Mouse (Mus musculus) neutrophil, adult 5-6 weeks (primary cell): ENCODE measurements around the gene Cpne2. TPM values are rescaled to one million over a fixed set of nuclear protein-coding genes. Genes with fewer than 3 reads are reported as not detected.

Experiments
- ATAC-seq: fragments of 151-379, 151-347 bp; 2 replicates; pipeline ENCODE4 v1.8.0; 2017; ENCODE audit warnings: mild to moderate bottlenecking, moderate TSS enrichment; ENCODE audit not compliant: insufficient number of reproducible peaks, poor library complexity, low FRiP score, severe bottlenecking; ENCODE audit errors: extremely low read depth
- total RNA-seq: library from RNA; stranded (forward); fragments of 200-1000 nt; gene quantifications from 2 replicates; pipeline ENCODE4 v1.2.3, GENCODE M21; 2017

Cpne2 gene
- total RNA-seq, 1 experiment from 2014 or later = 35.5 TPM

- ATAC-seq = no peak
Observed at GRCm38 (mm10) chr8:94532000-94532399, 790 bp upstream of the Cpne2 start.

DNA sequence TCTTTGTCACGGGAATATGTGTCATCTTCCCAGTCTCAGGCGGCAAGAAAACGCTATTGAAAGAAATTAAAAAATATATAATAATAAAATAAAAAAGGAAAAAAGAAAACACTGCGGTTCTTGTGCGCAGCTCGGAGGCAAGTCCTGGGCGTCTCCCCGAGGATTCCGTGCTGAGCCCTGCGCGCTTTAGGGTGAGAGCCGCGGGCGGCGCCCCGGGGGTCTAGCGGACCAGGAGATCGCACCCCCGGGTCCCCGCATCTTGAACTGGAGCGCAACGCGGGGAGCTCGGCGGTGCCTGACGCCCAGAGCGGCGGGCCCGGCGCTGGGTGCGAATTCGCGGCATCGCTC lies 291 bp upstream of the Cpne2 start:
- ATAC-seq = no peak

- ATAC-seq = no peak
Observed at GRCm38 (mm10) chr8:94534612-94535011, 1.8 kb downstream of the Cpne2 start.

GRCm38 (mm10) chr8:94535631-94536030 lies 2.8 kb downstream of the Cpne2 start:
- ATAC-seq = no peak

GRCm38 (mm10) chr8:94537456-94537855 lies 4.7 kb downstream of the Cpne2 start:
- ATAC-seq = no peak

DNA sequence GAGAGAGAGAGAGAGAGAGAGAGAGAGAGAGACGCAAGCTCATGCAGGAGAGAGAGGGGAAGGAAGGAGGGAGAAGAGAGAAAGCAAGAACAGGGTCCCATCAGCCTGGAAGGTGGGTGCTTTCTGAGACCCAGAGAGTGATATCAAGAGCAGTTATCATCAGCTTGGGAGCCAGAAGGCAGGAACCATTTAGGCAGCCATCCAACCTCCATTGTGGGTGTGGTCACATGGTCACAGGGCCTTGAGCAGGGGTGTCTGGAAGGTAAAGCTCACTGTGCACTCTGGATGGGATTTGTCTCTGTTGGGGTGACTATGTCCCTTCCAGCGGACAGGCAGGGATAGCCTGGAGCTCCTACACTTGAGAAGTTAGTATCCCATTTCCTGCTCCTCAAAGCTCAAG lies 7.2 kb downstream of the Cpne2 start:
- ATAC-seq = no peak

DNA sequence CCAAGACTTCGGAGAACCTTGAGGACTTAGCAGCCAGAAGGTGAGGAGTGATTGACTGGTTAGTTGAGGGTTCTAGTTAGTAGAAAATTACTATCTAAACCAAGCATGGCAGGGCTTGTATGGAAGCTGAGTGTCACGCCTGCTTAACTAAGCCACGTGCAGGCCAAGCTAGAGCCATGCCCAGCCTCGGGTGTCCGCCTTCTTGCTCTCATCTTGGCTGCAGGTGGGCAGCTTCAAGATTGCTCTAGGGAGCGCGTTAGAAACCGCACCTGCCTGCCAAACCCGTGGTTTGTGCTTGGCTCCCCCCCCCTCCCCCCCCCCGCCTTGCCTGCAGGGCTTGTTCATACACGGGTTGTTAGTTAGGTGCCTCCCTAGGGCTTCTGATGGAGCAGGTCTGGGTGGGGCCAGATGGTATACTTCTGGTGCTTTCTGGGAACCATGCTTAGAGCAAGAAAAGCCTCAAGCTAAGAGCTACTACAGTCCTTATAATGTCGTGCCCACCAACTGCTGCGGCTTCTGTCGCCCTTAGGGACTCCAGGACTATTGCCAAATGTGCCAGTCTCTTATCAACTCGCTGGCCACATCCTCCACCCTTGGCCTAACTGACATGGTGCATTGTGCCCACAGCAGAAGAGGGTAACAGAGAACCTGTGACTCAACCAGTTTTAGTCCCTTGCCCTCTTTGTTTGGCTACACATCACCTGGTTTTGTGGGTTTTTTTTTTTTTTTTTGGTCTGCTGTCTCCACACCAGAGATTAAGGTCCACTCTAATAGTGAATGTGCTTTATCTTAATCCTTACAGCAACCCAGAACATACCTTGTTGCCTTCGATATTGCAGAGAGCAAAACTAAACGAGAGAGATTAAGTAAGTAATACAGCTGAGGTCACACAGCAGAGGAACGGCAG lies 8.4 kb downstream of the Cpne2 start:
- no peak for ATAC-seq

DNA sequence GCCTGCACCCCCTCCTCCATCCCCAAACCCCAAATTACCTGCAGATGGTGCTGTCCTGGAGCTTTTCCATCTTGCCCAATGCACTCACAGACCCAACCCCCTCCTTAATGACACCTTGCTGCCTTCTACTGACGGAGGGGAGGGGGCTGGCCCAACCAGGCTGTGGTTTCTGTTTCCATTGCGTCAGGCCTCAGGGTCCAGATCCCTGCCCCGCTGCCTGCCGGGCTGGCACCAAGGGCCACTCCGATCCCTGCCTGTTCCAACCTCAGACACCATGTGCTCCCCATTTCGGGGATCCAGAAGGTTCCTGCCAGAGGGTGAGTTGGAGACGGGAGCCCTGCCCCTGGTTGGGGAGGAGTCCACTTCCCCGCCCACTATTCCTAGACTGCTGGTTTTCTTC lies 11.2 kb downstream of the Cpne2 start:
- 0 out of 2 replicates have a peak, but pooled peaks have one; percentile 20 for ATAC-seq

DNA sequence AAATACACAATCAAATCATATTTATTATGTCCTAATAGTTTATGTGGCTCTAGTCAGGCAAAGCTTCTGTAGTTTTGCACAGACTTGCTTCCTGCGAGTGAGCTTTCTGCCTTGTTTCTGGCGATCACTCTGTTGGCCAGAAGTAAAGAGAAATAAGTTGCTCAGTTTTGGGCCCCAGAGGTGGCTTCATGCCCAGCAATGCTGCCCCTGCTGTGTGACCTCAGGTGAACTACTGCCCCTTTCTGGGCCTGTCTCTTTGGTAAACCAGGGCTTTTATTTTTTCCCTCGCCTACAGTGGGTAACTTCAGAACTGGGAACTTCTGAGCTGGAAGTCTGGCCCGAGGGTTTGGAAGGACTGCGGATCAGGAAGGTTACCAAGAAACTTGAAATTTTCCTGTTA lies 16.3 kb downstream of the Cpne2 start:
- ATAC-seq = no peak

DNA sequence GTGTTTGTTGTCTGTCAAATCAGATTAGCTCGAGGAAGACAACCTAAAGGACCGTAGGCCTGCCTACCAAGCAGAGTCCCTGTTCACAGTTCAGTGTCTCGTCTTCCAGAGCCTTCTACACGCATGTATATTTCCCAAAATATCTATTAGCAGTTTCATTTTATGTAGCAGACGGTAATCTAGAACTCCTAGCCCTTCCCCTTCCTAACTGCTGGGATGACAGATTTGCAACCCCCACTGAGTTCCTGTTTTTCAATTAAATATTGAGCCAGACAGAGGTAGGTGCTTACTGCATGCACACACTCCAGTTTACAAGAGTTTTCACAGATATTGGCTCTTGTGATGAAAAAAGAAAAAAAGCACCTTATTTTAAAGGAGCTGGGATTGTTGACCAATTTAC lies 16.7 kb downstream of the Cpne2 start:
- ATAC-seq = no peak

- ATAC-seq = no peak
Observed at GRCm38 (mm10) chr8:94549998-94550397, 17.2 kb downstream of the Cpne2 start.

DNA sequence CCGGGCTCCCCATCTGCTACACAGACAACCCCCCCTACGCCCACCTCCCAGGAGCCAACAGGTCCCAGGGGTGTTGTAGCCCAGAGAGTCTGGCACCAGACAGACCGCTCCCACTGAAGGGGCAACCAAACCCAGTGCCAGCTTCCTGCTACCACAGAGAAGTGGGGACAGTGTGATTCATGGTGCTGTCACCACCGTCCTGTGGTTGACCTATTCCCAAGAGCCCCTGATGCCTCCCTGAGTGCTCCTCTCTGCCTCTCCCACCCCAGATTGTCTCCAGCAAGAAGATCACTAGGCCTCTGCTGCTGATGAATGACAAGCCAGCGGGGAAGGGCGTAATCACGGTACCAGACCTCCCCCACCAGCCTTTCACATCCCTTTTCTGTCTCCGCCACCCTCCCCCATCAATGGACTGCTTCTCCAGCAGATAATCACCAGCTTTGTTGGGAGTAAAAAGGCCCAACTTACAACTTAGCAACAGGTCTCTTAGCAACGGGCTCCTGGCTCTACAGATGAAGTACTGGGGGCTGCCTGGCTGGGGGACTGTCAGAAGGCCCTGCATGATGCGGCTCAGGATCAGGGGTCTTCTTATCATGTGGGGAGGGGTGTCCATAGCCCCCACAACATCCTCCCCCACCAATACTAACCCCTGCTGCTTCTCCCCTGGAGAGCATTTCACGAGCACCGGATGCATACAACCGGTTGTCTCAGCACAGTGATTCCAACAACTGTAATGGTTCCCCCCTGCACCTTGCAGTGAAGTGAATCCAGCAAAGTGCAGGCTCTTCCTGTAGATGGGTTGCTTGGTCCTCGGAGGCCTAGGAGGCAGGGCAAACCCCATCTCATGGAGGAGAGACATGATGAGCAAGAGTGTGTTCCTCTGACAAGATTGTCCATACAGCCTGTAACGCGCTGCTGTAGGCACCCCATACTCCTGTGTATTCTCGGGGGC lies 19.0 kb downstream of the Cpne2 start:
- peak; percentile 11; the same call in 1 of the 2 replicates for ATAC-seq

GRCm38 (mm10) chr8:94552696-94553095 lies 19.9 kb downstream of the Cpne2 start:
- no peak for ATAC-seq

DNA sequence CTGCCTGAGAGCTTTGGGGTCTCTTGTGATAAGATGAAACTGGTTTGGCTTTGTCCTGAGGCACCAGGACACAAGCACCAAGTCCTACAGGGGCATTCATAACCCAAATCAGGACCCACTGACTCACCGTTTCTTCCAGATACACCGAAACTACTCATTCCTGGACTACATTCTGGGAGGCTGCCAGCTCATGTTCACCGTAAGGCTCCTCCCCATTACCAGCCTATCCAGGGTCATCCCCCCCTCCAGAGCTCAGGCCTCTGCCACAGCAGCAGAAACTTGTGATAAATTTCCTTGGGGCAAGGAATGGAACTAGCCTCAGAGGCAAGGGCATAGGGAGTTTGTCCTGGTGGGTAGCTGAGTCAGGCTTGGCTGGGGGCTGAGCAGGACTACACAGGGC lies 24.5 kb downstream of the Cpne2 start:
- ATAC-seq = no peak

- no peak for ATAC-seq
Observed at GRCm38 (mm10) chr8:94561256-94561655, 28.5 kb downstream of the Cpne2 start.

DNA sequence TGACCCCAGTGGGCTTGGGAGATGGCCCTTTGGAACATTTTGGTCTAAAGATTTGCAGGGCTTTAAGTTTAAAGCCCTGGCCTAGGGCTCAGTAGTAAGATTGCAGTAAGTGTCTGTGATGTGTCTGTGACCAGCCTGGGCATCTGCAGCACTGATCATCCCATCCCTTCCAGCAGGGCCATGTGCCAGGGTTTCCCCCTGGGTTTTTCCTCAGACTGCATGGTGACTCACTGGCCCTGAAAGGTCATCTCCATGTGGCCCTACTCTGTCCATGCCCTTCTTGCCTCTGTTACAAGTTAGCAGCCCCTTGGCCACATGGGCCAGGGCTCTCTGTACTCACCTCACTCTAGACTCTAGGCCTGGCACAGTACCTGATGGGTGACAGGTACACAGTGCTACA lies 31.6 kb downstream of the Cpne2 start:
- no peak for ATAC-seq

- no peak for ATAC-seq
Observed at GRCm38 (mm10) chr8:94566033-94566432, 33.2 kb downstream of the Cpne2 start.

DNA sequence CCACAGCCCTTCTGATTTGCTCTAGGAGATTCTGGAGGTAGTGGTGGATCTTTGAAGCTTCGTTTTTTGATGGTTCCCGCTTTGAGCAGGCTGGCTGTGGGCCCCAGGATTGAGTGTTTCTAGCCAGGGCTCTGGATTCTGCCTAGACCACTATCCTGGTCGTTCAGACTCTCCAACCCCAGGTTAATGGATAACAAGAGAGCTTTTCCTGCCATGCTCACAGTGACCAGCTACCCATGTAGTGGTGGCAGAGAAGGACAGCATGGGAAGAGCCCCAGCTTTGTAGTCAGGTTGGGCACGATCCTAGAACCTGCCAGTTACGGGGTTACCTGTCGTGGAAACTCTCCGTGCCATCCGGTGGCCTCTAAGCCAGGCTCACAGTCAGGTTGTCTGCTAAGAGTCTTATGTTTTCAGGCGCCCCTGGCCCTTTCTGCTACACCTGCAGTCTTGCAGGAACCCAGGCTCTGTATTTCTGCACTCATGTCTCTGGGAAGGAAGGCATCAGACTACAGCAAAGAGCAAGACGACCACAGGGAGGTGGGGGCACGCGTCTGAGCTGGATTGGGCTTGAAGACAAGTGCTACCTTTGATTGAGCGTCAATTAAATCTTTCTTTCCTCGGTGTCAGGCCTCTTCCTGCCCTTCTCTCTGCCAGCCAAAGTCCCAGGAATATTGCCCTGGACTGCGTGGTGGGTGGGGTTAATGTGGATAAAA lies 33.8 kb downstream of the Cpne2 start:
- ATAC-seq = no peak

DNA sequence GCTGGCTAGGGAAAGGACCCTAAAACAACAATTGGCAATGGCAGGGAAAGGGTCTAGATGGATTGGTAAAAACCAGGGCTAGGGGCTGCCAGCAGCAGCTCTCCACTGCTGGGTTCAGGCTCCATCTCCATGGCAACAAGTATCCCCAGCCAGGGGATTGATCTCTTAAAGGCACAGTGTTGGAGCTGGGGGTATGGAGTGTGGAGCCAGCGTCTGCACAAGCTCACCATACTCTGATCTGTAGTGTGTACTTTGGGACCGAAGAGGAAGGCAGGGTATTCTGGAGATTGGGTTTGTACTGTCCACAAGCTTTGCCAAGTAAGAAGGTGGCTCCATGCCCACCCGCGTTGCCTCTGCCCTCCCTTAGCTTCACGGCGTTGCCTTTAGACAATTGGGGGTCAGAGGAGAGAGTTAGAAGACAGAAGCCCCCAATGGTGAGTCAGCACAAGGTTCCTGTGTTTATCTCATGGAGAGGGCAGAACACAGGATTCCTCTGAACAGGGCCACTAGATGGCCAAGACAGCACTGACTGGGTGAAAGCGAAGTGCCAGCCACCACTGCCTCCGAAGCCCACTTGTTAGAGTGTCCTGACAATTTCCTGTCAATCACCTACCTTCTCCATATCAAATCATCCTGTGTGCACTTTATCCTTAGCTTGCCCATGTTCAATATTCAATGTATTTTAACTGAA lies 34.5 kb downstream of the Cpne2 start:
- no peak for ATAC-seq
